Mouse (Mus musculus) heart, embryonic 11.5 days (tissue): Measurements from ENCODE around the gene Osbpl10. TPM values are rescaled to one million over a fixed set of nuclear protein-coding genes. Genes with fewer than 3 reads are reported as not detected.
"Not testable (repeated sequence)": the region's sequence is repeated elsewhere in the genome, so short reads cannot be mapped to it uniquely, and the experiment has no call there.

Experiments used
- ATAC-seq: fragments of 200-750 bp; cut with Nextera tagmentation; replicated peaks from 2 replicates; pipeline ENCODE4 v1.8.0; 2017; ENCODE audit warnings: moderate library complexity; ENCODE audit not compliant: insufficient number of reproducible peaks, low FRiP score, low TSS enrichment
- H3K27ac ChIP-seq: fragments of 300-500 bp; sonication (generic); 2 replicates; pipeline ENCODE4 v1.5.1; 2014; ENCODE audit warnings: mild to moderate bottlenecking, low read depth, low read length
- H3K27me3 ChIP-seq: fragments of 300-500 bp; sonication (generic); 2 replicates; pipeline ENCODE4 v1.6.1; 2014; ENCODE audit warnings: mild to moderate bottlenecking, low read length, mixed read lengths; ENCODE audit not compliant: control insufficient read depth, insufficient read depth
- H3K36me3 ChIP-seq: fragments of 300-500 bp; sonication (generic); 2 replicates; pipeline ENCODE4 v1.6.1; 2014; ENCODE audit warnings: mild to moderate bottlenecking, low read length, moderate library complexity, mixed read lengths; ENCODE audit not compliant: control insufficient read depth, insufficient read depth
- H3K4me1 ChIP-seq: fragments of 300-500 bp; sonication (generic); 2 replicates; pipeline ENCODE4 v1.6.1; 2014; ENCODE audit warnings: low read length; ENCODE audit not compliant: control insufficient read depth, insufficient read depth
- H3K4me2 ChIP-seq: fragments of 300-500 bp; sonication (generic); 2 replicates; pipeline ENCODE4 v1.6.1; 2014; ENCODE audit warnings: mild to moderate bottlenecking, moderate library complexity
- H3K4me3 ChIP-seq: fragments of 300-500 bp; sonication (generic); 2 replicates; pipeline ENCODE4 v1.5.1; 2014; ENCODE audit warnings: low read depth, low read length
- H3K9ac ChIP-seq: fragments of 300-500 bp; sonication (generic); 2 replicates; pipeline ENCODE4 v1.6.1; 2014; ENCODE audit warnings: mild to moderate bottlenecking, low read depth, low read length, moderate library complexity
- H3K9me3 ChIP-seq: fragments of 300-500 bp; sonication (generic); replicated peaks from 2 replicates; pipeline ENCODE4 v1.6.1; 2016; ENCODE audit warnings: low read length; ENCODE audit not compliant: control insufficient read depth
- WGBS: fragments of 180-500 bp; shearing (Covaris S2); extraction: QIAGEN DNeasy Blood & Tissue Kit; methylation state at CpG from one replicate; pipeline ENCODE4 v1.1.7; 2014; ENCODE audit not compliant: insufficient replicate concordance; 5-methylcytosine and 5-hydroxymethylcytosine counted together
- polyA plus RNA-seq: library from polyadenylated mRNA; unstranded; fragments of >200 nt; fragmentation: Nextera tagmentation; extraction: Ambion mirVana; gene quantifications from 2 replicates; pipeline ENCODE4 v1.2.1, GENCODE M21; 2014

Osbpl10 gene
- polyA plus RNA-seq, 1 experiment from 2014 or later, result 1.6 TPM

- 89% methylated on average over 3 of the region's 5 CpGs for WGBS
- H3K27me3 ChIP-seq, H3K9me3 ChIP-seq, H3K4me2 ChIP-seq, H3K9ac ChIP-seq, H3K4me3 ChIP-seq, H3K27ac ChIP-seq, ATAC-seq, H3K4me1 ChIP-seq: not testable (repeated sequence)
- H3K36me3 ChIP-seq, result peaks cover 15% of the 10 kb centered on the region; the same call in 1 of the 2 replicates
Measured at GRCm38 (mm10) chr9:115272451-115272850, 294.1 kb downstream of the Osbpl10 start.

- Histone ChIP-seq H3K36me3 (peaks cover 15% of the 10 kb centered on the region; the same call in 1 of the 2 replicates), H3K4me3 (no peak overlapping the region), H3K9ac (no peak overlapping the region), H3K27ac (no peak overlapping the region), H3K4me1 (no peaks in the 10 kb centered on the region), H3K27me3 (no peaks in the 10 kb centered on the region), H3K9me3 (no peaks in the 10 kb centered on the region), H3K4me2 (no peak overlapping the region)
- WGBS, result 95% methylated on average over 7 of the region's 7 CpGs
- no peak for ATAC-seq
Measured at GRCm38 (mm10) chr9:115273095-115273649, 294.8 kb downstream of the Osbpl10 start.

- no peaks in the 10 kb centered on the region for H3K9me3 ChIP-seq
- no peak overlapping the region for H3K27ac ChIP-seq
- no peak overlapping the region for H3K9ac ChIP-seq
- WGBS, result 91% methylated on average over 6 of the region's 6 CpGs
- H3K27me3 ChIP-seq, result no peaks in the 10 kb centered on the region
- no peak for ATAC-seq
- H3K4me1 ChIP-seq, result no peaks in the 10 kb centered on the region
- H3K4me2 ChIP-seq, result no peak overlapping the region
- H3K36me3 ChIP-seq, result peaks cover 15% of the 10 kb centered on the region
- H3K4me3 ChIP-seq, result no peak overlapping the region
Measured at GRCm38 (mm10) chr9:115274806-115275205, 296.4 kb downstream of the Osbpl10 start.

GRCm38 (mm10) chr9:115278641-115279040, 300.3 kb downstream of the Osbpl10 start:
- WGBS, result 90% methylated on average over 1 of the region's 1 CpGs
- peaks cover 13% of the 10 kb centered on the region for H3K36me3 ChIP-seq
- H3K4me3 ChIP-seq, result no peak overlapping the region
- H3K27me3 ChIP-seq, result no peaks in the 10 kb centered on the region
- H3K4me2 ChIP-seq, result no peak overlapping the region
- no peak overlapping the region for H3K27ac ChIP-seq
- ATAC-seq, result no peak
- H3K4me1 ChIP-seq, result no peaks in the 10 kb centered on the region
- H3K9ac ChIP-seq, result no peak overlapping the region
- H3K9me3 ChIP-seq, result no peaks in the 10 kb centered on the region

Other genes starting within 250 kb of the Osbpl10 start
- gene Cmtm6, start 247.5 kb upstream of the Osbpl10 start, polyA plus RNA-seq, result 35.6 and 39.5 TPM in 2 replicates
- gene Cmtm7, start 196.7 kb upstream of the Osbpl10 start, polyA plus RNA-seq, result 105 and 121 TPM in 2 replicates
- 14.4 and 16.2 TPM in 2 replicates for gene Cmtm8, start 134.4 kb upstream of the Osbpl10 start, polyA plus RNA-seq
- gene Gpd1l, start 44.6 kb upstream of the Osbpl10 start, polyA plus RNA-seq, result 13.3 and 15.4 TPM in 2 replicates
- 252 and 297 TPM in 2 replicates for gene Rps27rt, start 4.2 kb downstream of the Osbpl10 start, polyA plus RNA-seq